Mouse (Mus musculus) adrenal gland, adult 8-10 months (tissue): ENCODE measurements at regions not wholly inside any gene's neighbourhood (a gene's known extent, or its start where the extent isn't known, plus 50 kb on each side); places are given as distances from the start of the nearest gene placed in this dataset.

Experiments
- DNase-seq: peaks from one replicate; pipeline ENCODE4 v3.0.0; 2022

GRCm38 (mm10) chr8:100515896-100516295 is 1099.6 kb upstream of the Cdh8 start:
- DNase-seq = no peak

GRCm38 (mm10) chr8:100515152-100515551 is 1098.9 kb upstream of the Cdh8 start:
- no peak for DNase-seq

GRCm38 (mm10) chr8:100506478-100506877 is 1090.2 kb upstream of the Cdh8 start:
- DNase-seq = no peak

GRCm38 (mm10) chr8:100500342-100500712 is 1084.1 kb upstream of the Cdh8 start:
- no peak for DNase-seq

GRCm38 (mm10) chr8:100499614-100500341 is 1083.5 kb upstream of the Cdh8 start:
- DNase-seq = no peak

GRCm38 (mm10) chr8:100494445-100494844 is 1078.2 kb upstream of the Cdh8 start:
- no peak for DNase-seq

- DNase-seq = no peak
Measured at GRCm38 (mm10) chr8:100475950-100476349, 1059.7 kb upstream of the Cdh8 start.

- peak; percentile 68 for DNase-seq
Measured at GRCm38 (mm10) chr8:100451231-100451630, 1035.0 kb upstream of the Cdh8 start.

- DNase-seq = no peak
Measured at GRCm38 (mm10) chr8:100450380-100450936, 1034.2 kb upstream of the Cdh8 start.

GRCm38 (mm10) chr8:100446677-100447350 is 1030.5 kb upstream of the Cdh8 start:
- DNase-seq = no peak
